Mouse (Mus musculus): ENCODE results near the gene Hrg. TPM values are rescaled to one million over a fixed set of nuclear protein-coding genes. Genes with fewer than 3 reads are reported as not detected.
"Not testable (repeated sequence)": the region's sequence is repeated elsewhere in the genome, so short reads cannot be mapped to it uniquely, and the experiment has no call there.

Hrg gene
- polyA plus RNA-seq, 1 experiment from 2014 or later = 0.19 TPM

DNA sequence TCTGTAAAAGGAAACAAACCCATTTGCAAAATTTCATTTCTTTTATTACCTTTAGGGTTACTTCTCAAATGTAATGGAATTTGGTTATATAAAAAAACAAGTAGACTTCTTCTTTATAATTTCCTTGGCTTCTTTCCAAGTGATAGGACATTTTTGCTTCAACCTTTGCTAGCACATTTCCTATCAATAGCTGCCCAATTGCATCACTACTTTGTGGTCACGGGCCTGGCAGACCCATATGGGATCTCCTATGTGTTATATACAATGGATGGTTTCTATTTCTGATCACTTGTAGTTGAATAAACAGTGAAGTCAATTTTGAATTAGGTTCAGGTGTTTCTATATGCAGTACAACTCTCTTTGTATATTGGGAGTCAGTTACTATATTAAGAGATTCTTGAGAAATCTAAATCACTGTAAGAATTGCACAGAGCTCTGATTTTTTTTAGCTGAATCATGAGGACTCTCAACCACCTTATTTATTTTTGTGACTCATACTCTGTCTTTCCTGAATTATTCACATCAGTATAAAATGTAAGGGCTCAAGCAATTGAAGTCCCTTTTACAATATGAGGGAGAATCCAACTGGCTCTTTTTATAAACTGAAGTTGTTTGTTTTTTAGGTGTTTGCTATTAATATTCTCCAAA, 16.6 kb downstream of the Hrg start:
- H3K9ac ChIP-seq (ENCODE audit: low read length) = no peak overlapping the region
- H3K27me3 ChIP-seq (ENCODE audit: control insufficient read depth, insufficient read depth, low read length) = no peaks in the 10 kb centered on the region
- no peak overlapping the region for H3K4me2 ChIP-seq (ENCODE audit: low read depth)
- no peaks in the 10 kb centered on the region for H3K9me3 ChIP-seq (ENCODE audit: control insufficient read depth, low read length)
- DNase-seq (ENCODE audit: low spot score) (no peak), ATAC-seq (ENCODE audit: insufficient read depth, low FRiP score, low TSS enrichment) (no peak)
- no peaks in the 10 kb centered on the region for H3K4me1 ChIP-seq (ENCODE audit: control insufficient read depth, insufficient read depth, low read length)
- H3K4me3 ChIP-seq (ENCODE audit: low read depth, low read length) = no peak overlapping the region
- H3K36me3 ChIP-seq (ENCODE audit: control insufficient read depth, insufficient read depth, low read length) = no peaks in the 10 kb centered on the region
- WGBS = 73% methylated on average over 1 of the region's 1 CpGs
- H3K27ac ChIP-seq (ENCODE audit: low read depth, low read length) = no peak overlapping the region

DNA sequence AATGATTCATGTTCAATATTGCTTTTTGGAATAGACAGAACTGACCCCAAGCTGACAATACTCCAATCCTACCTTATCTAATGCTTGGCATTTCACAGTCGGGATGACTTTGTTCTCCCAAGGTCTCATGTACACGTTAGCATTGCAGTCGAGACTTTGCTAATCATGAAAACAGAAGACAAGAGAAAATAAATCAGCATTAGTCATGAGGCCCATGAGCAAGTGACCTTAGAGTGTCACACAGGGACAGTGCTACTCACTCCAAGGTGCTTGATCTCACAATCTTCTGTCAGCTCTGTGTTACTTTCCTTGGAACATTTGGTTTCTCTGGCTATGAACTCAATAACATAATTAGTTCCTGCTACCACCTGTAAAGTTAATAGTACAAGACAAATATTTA, 46.1 kb downstream of the Hrg start:
- H3K27ac ChIP-seq (ENCODE audit: low read depth, low read length); H3K27me3 ChIP-seq (ENCODE audit: control insufficient read depth, insufficient read depth, low read length); H3K4me3 ChIP-seq (ENCODE audit: low read depth, low read length); DNase-seq (ENCODE audit: low spot score); H3K4me2 ChIP-seq (ENCODE audit: low read depth); H3K4me1 ChIP-seq (ENCODE audit: control insufficient read depth, insufficient read depth, low read length); ATAC-seq (ENCODE audit: insufficient read depth, low FRiP score, low TSS enrichment); H3K9ac ChIP-seq (ENCODE audit: low read length); H3K9me3 ChIP-seq (ENCODE audit: control insufficient read depth, low read length); H3K36me3 ChIP-seq (ENCODE audit: control insufficient read depth, insufficient read depth, low read length): not testable (repeated sequence)
- WGBS = 70% methylated on average over 3 of the region's 3 CpGs

Other genes with a start within 250 kb of the Hrg start
- not detected in 2 replicates for gene Crygs, start 139.5 kb upstream of the Hrg start, polyA plus RNA-seq (2014; fragmentation: Nextera tagmentation; extraction: Ambion mirVana)
- 32.7 and 35.2 TPM in 2 replicates for gene Tbccd1, start 93.4 kb upstream of the Hrg start, polyA plus RNA-seq (2014; fragmentation: Nextera tagmentation; extraction: Ambion mirVana)
- gene Dnajb11, start 93.2 kb upstream of the Hrg start, polyA plus RNA-seq (2014; fragmentation: Nextera tagmentation; extraction: Ambion mirVana) = 117 TPM in 2 replicates
- not detected in 2 replicates for gene Ahsg, start 59.8 kb upstream of the Hrg start, polyA plus RNA-seq (2014; fragmentation: Nextera tagmentation; extraction: Ambion mirVana)
- not detected in 2 replicates for gene Fetub, start 32.7 kb upstream of the Hrg start, polyA plus RNA-seq (2014; fragmentation: Nextera tagmentation; extraction: Ambion mirVana)
- gene Kng2, start 78.4 kb downstream of the Hrg start, polyA plus RNA-seq (2014; fragmentation: Nextera tagmentation; extraction: Ambion mirVana) = 0.36 TPM in 1 of 2 replicates, not detected in the other
- gene Kng1, start 106.8 kb downstream of the Hrg start, polyA plus RNA-seq (2014; fragmentation: Nextera tagmentation; extraction: Ambion mirVana) = not detected in 2 replicates
- 217 and 230 TPM in 2 replicates for gene Eif4a2, start 156.4 kb downstream of the Hrg start, polyA plus RNA-seq (2014; fragmentation: Nextera tagmentation; extraction: Ambion mirVana)
- gene Rfc4, start 176.7 kb downstream of the Hrg start, polyA plus RNA-seq (2014; fragmentation: Nextera tagmentation; extraction: Ambion mirVana) = 150 and 184 TPM in 2 replicates
- gene Adipoq, start 195.5 kb downstream of the Hrg start, polyA plus RNA-seq (2014; fragmentation: Nextera tagmentation; extraction: Ambion mirVana) = not detected in 2 replicates

Data from neural tube, embryonic 11.5 days (tissue).